Mouse (Mus musculus) layer of hippocampus, postnatal 25 days (tissue): ENCODE data around the gene Tfap4. TPM values are rescaled to one million over a fixed set of nuclear protein-coding genes. Genes with fewer than 3 reads are reported as not detected.
A peak's percentile ranks its signal among the peaks of the same experiment; 100 is the strongest.
"Not testable (repeated sequence)": the region's sequence is repeated elsewhere in the genome, so short reads cannot be mapped to it uniquely, and the experiment has no call there.

Experiments used
- DNase-seq, 2 experiments: peaks; one replicate each; pipeline ENCODE4 v3.0.0; 2022; ENCODE audit warnings: mixed read lengths in 2 of 2, low spot score in 1 of 2; ENCODE audit errors: extremely low spot score in 1 of 2
- total RNA-seq, 2 experiments: library from RNA; stranded (reverse); gene quantifications; 2 replicates each; pipeline ENCODE4 v1.2.3; 2021

Tfap4 gene
- total RNA-seq, 2 experiments from 2014 or later = 4.4 to 5.0 TPM

DNA sequence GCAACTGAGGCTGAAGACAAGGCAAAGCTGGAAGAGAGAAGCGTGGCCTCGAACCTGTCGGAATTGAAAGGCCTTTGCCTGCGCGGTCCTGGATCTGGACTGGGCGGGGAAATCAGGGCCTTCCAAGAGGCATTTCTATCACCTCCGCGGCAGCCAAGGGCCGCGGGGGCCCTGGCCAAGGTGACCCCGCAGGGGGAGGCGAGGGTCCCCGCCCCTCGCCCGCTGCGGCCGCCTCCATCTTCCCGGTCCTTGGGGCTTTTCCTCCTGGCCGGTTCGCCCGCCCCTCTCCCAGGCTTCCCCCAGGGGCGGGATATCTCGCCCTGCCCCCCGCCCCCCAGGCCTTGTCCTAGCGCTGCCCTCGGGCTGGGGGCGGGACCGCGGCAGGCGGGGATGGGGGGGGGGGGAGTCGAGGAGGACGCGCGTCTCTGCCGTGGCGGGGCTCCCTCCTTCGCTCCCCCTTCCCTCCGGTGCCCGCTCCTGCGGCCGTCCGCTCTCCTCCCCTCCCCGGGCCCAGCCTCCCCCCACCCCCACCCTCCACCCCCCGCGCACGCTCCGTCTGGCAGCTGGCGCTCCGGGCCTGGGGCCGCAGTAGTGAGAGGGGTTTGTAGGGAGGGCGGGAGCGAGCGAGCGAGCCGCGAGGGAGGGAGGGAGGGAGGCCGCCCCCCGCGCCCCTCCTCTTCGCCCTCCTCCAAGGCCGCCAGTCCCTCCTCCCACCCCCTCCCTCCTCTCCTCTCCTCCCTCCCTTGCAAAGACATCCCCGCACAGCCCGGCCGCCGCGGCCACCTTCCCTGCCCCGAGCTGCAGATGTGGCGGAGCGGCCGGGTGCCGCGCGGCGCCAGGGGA, 34.5 kb upstream of the Tfap4 start, which contains the start of gene Glis2:
Gene Glis2 (plus strand): TSS at position 743 of the 843 bp plus-strand sequence.
- peak in 1 of 2 experiments; percentile 46 for DNase-seq

DNA sequence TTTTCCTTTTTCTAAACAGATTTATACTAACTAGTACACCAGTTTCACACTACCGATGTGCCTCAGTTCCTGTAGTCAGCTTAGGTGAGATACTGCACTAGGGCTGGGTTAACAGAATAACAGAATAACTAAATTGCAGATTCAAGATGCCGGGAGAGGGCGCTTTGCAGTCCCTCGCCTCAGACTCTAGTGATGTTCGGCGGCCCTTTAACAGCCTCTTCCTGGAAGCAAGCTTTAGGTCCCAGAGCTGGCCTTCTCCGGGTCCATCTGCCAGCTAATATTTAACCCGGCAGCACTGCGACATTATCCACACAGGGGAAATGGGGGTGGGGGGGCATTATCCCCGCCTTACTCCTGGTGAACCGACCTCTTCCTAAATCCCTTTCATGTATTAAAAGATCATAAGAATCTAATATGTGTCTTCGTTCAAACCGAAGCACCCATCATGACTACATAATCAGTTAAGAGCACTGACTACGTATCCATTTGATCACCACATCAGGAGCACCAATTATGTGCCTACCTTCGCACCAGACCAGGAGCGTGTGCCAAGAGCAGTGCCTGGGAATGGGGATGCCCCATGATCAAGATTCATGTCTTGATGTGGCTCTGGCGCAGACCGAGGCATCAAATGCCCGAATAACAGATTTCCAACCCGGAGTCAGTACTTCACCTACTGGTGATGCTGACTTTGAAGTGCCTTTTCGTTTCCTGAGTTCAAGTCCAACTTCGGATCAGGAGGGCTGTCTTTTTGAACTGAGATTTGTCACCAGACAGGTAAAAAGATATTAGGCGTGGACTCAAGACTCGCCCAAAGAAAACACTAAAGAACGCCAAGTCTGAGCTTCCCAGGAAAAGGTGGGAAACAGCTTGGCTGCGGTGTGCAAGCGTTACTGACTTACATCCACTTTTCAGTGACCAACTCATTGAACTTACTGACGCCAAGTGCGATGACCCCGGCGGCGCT, 33.5 kb upstream of the Tfap4 start:
- peak in 1 of 2 experiments; percentile 56 for DNase-seq

DNA sequence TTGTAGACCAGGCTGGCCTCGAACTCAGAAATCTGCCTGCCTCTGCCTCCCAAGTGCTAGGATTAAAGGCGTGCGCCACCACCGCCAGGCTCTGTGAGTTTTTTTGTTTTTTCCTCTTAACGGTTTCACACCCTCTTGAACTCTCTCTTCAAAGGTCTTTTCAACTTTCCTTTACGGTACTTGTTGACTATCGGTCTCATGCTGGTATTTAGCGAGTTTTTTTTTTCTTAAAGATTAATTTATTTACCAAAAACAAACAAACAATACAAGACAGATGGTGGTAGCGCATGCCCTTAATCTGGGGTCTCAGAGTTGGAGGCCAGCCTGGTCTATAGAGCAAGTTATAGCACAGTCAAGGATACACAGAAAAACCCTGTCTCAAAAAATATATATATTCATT, 30.6 kb upstream of the Tfap4 start:
- no peak for DNase-seq

DNA sequence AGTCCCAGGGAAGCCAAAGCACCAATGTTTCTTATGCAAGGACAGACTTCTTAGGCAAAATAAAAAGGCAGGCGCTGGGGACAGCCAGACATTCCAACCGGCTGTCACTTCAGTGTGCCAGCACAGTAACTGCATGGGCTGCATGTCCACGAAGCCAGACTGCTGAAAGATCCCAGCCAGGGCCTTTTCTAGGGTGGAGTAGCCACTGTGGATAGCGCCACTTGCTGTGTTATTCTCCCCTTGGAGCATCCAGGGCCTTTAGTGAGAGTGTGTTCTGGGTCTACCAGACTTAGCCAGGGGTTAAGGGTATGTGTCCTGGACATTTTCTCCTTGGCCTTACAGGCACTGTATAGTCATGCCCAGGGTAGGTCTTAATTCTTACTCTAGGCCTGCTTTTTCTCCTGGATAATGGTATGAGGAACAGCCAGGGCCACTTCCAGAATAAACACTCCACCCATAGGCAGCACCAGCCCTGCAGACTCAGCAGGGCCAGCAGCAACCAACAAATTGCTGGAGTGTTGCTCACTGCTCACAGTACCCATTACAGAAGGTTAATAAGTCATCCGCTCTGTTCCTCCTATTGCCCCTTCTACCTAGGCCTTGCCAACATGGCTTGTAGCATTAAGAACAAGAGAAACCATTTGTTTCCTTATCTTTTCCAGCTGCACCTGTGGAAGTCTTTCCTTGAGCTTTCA, 28.0 kb upstream of the Tfap4 start:
- no peak for DNase-seq

DNA sequence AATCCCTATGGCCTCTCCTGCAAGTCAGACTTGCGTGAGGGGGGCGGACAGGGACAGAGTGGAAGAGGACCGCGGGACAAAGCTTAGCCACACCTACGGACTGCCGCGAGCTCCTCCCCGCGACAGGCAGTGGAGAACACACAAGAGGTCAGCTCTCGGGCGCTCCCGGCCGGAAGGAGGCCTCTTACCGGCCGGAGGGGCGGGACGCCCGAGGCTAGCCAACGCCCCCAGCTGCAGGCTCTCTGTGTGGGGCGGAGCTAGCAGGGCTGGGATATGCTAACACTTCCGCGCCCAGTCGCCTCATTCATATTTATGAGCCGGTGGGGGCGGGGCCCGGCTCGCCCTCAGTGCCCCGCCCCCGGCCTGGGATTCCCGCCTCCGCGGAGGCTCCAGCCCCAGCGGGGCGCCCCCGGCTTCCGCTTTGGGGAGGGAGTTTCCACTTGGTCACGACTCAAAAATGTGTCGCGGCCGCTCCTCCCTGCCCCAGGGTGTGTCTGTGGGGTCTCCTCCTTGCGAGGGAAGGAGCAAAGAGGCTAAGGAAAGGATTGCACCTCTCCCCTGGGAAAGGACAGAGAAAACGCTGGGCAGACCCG, 27.0 kb upstream of the Tfap4 start:
- DNase-seq = peak; percentile 68 to 73

DNA sequence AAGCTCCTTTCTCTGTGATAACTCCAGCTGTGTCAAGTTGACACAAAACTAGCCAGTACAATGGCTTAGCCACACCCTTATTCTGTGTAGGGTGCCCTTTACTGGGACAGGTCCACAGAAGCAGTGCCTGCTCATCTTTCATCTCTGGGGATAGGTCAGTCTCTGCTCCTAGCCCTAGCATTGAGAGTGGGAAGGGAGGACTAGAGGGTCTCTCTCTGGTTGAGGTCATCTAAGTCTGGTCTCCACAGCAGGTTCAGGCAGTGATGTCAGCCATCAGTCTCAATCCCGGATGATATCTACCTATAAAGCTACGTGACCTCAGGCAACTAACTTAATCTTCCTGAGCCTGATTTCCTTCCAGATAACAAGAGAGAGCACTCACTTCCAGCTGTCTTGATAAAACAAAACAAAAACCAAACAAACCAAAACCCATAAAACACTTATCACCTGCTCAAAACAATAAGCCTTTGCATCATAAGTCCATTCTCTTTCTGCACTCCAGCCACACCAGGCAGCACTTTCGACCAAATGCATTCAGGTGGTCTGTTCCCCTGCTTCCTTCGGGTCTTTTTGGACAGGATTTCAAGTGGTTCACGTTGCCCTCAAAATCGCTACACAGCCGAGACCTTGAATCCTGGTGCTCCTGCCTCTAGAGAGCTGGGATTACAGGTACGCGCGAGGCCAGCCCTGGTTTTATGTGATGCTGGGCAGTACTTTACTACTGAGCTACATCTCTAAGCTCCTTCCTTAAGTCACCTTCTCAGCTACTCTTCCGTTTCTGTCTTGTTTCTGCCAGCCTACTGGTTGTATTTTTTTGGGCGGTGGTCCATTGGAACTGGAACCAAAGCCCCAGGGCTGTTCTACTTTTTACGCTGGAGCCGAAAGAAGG, 26.2 kb upstream of the Tfap4 start:
- DNase-seq = no peak

DNA sequence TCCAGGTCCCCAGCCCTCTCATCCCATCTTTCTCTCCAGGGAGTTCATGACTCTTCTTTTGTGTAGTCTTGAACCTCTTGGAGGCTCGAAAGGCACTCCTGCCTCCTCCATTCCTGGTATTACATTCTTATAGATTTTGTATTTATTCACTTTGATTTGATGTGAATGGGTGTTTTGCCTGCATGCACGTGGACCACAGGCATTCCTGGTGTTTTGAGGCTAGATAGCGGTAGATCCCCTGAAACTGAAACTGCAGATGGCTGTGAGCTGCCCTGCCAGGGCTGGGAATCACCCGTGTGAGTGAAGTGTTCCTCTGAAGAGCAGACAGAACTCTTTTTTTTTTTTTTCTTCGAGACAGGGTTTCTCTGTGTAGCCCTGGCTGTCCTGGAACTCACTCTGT, 24.8 kb upstream of the Tfap4 start:
- DNase-seq = no peak

DNA sequence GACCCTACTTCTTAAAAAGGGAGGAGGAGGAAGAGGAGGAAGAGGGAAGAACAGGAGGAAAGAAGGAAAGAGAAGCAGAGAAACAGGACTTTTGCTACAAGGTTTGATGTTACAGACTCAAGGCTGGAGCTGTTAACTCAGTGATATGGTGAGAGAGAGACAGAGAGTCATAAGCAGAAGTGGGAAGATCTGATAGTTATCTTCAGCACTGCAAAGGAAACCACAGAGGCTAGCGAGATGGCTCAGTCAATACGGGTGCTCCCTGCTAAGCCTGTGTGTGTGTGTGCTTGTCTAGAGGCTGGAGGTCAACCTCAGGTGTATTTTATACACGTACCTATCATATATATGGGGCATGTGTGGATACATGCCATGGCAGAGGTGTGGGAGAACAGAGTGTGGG, 24.2 kb upstream of the Tfap4 start:
- DNase-seq = no peak

DNA sequence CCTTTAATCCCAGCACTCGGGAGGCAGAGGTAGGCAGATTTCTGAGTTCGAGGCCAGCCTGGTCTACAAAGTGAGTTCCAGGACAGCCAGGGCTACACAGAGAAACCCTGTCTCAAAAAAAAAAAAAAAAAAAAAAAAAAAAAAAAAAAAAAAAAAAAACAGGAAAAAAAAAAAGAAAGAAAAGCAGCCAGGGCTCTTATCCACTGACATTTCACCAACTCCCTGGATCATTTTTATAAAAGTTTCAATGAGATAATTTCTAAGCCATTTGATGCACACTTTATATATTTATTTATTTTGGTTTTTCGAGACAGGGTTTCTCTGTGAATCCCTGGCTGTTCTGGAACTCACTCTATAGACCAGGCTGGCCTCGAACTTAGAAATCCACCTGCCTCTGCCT, 21.5 kb upstream of the Tfap4 start:
- not testable (repeated sequence) for DNase-seq

DNA sequence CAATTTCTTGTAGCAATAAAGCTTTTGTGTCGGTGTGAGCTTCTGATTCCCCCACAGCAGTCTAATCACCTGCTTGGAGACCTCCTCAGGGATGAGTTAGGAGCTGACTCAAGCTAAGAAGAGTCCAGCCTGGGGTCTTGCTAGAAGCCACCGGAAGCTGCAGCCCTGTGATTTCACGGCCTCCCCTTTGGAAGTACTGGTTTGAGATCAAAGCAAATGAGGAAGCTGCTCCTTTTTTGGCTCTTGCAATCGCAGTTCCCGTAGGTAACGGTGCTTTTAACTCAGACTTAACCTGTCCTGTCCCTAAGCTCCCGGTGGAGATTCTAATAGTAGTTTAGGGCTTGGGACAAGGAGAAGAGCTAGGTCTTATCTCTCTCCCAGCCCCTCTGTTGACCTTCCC, 19.0 kb upstream of the Tfap4 start:
- no peak for DNase-seq

DNA sequence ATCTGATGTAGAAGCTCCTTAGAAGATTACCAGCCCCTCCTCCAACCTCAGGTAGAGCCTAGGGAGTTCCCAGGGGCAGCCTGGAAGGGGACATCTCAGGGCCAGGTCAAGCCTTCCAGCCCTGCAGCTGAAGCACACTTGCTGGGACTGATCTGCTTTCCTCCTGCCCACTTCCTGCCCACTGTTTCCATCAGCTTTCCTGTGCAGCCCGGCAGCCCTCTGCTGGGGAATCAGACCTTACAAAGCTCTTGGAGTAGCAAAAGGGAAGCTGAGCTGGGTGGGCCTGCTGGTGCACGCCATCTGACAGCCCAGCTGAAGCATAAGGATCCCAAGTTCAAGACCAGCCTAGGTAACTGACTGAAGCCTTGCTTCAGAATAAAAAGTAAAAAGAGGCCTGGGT, 17.2 kb upstream of the Tfap4 start:
- DNase-seq = no peak

DNA sequence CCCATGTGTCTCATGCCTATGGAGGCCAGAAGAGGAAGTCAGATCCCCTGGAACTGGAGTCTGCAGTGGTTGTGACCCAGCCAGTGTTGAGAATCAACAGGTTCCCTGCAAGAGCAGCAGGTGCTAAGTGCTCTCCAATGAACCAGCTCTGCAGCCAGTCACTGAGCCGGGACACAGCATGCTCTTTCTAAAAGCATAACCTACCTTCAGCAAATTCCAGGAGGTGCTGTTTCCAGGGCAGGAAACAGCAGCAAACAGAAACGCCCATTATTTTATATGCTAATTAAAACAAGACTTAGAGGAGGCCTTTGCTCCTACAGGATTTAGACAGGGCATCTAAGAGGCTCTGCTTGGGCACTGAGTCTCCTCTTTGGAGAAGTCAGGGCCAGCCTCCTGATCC, 16.4 kb upstream of the Tfap4 start:
- no peak for DNase-seq

DNA sequence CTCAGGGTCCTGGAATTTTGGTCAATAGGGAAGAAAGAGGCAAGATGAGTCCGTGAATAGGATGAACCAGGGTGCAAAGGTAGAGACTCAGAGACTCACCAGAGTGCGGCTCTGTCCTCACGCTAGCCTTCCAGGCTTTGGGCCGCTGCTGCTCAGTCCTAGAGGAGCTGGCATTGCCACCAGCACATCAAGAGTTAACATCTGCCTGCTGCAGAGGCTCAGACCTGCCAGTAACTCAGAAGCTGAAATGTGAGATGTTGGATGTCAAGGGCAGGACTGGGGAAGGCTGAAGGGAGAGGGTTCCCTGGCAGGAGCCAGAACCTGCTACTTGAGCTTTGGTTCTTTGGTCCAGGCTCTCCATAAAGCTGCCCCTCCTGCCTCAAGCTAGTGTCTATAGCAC, 11.1 kb upstream of the Tfap4 start:
- no peak for DNase-seq

DNA sequence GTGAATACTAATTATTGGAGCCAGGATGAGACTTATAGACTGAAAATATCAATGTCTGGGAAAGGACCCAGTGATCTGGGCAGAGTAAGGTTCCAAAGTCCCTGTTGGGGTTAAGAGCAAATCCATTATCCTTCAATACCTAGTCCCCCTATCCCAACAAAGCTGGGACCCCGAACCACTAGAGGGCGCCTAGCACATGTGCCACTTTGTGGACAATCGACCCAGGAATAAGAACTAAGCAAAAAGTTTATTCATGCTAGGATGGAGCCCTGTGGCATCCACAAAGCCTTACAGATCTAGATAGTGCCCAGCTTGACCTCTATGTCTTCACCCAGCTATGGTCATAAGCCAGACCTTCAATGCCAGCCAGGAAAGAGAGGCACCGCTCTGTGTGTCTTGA, 8.3 kb upstream of the Tfap4 start:
- DNase-seq = peak; percentile 65 to 88

DNA sequence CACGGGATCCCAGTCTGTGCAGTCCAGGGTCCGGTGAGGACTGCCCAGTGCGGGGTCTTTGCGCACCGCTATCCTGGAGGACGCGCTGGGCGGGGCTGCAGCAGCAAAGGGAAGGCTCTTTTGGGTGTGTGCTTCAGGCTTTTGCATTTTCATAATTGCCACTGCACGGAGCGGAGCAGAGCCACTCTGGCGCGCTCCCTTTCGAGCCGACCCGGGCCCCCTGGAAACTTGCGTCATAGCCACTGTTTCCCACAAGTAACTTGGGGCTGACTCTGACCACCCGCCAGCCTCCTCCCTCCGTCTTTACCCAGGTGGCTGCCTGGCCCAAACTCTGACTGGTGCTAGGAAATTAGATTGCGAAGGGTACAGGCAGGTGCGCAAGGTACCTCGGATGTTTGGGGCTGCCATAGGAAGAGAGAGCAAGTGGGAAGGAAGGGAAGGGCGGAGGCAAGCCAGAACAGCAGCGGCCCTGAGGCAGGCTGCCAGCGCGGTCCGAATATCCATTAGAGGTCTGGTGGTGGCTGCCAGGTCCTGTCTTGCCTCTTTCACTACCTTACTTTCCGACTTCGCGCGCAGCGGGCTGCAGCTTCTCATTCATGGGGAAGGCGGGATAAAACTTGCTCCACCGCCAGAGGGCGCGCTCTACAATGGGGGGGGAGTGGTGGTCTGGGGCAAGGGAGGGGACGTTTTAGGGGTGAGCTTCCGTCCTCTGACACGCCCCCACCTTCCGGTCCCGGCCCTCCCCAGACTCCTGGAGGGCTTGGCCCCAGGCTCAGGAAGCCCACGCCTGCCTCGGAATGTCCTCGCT, 695 bp upstream of the Tfap4 start:
- DNase-seq = peak; percentile 23 to 64

DNA sequence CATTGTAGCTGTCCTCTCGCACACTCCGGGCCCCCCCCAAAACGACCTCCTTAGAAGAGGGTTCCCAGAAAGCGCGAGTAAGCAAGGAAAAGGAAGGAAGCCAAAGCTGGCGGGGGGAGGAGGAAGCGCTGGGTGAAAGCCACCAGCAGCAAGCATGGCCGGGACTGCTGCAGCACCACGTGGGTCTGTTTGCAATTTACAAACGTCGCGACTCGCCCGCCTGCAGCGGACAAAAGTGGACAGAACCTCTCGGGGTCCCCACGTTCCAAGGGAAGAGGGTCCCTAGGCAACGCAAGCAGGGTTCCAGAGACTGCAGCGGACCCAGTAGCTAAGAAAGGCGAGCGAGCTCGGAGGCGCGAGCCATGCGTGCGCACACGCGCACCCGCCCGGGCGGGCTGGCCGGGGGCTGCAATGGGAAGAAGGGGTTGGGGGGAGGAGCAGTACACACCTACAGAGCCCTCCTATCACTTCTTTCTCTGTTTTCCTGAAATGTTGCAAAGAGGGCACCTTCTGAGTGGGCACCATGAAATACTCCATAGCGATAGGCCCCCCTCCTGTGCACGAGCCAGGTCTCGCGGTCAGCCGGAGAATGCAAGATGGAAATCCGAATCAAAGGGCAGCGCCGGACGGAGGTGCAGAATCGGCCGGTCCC, 548 bp downstream of the Tfap4 start:
- peak; percentile 51 to 56 for DNase-seq

DNA sequence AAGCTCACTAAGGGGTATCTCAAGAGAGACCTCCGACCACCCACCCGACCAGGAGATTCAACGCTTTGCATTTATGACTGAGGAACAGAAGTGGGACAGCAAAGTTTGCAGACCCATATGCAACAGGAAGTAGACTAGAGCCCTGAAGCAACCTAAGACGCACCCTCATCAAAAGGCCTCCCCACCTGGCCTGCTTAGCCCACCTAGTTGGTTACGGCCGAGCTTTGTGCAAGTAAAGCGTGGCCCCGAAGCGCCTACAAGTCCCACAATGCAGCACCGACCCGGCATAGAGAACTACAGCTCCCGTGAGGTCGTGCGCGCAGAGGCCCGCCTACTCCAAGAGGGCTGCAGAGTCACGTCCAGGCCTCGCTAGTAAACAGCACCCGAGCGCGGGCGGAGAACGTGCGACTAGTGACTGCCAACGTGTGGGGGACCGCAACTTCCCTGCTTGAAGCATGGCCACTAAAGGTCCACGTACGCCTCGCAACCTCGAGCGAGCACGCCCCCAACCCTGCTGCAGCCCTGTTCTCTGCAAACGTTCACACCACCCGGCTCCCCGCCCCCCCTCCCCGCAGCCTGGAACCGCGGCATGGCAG, 1.2 kb downstream of the Tfap4 start:
- DNase-seq = peak; percentile 76 to 83

DNA sequence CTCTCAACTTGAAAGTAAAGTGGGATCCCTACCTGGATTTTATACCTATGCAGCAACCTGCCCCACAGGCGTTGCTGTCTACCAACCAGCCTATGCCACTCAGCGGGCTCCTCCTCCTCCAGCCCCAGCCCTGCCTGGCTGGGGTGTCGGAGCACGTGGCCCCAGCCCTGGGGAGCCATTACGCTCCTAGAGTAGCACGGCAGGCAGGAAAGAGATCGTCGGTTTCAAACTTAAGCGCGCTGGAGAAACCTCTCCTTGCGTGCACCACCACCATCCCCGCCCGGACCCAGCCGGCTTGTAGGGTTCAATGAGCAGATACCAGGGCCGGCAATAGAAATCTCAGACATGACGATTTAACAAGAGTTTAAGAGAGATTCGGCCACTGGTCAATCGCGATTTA, 1.7 kb downstream of the Tfap4 start:
- peak; percentile 35 to 44 for DNase-seq
